Mouse (Mus musculus) fibroblast of lung, adult 2 months (primary cell): ENCODE data around the gene Sh2b2.
A peak's percentile ranks its signal among the peaks of the same experiment; 100 is the strongest.

Experiments used
- DNase-seq: peaks from one replicate; pipeline ENCODE4 v3.0.0-alpha.2; 2011; ENCODE audit warnings: low read depth

The Sh2b2 gene

DNA sequence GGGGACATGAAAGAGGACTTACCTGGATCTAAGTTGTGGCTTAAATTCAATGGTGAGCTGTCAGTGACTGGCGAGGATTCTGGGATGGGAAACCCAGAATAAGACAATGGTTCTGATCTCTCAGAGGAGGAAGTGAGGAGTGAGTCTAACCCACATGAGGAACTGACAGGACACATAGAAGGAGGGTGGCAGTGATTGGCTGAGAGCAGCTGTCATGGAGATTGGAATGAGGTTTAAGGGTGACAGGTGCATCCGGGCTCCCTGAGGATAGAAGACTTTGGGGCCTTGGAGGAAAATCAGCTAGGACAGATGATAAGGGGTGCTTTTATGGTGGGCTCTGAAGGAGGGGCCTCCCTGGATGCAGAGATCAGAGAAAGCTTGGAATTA is at the start of gene Sh2b2:
Gene Sh2b2 (minus strand): TSS at position 105 of the 387 bp plus-strand sequence.
- no peak for DNase-seq

DNA sequence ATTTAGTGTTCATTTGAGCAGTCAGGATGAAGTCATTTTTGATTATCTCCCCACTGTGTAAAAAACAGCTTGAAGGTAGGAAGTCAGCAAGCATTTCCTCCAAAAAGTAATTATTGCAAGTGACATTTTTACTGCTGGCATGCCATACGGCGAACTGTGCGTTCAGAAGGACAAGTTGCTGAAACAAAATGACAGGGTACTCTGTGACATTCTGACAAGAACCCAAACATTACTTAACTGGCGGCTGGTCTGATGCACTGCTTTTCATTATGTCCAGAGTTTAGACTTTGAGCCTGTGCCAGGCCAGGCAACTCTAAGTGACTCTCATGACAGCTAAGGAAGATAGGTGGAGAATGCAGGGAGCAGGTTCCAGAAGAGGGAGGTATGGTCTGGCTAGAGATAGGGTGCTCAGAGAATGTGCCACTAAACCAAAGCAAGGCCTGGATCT is 46.6 kb upstream of the Sh2b2 start:
- no peak for DNase-seq

DNA sequence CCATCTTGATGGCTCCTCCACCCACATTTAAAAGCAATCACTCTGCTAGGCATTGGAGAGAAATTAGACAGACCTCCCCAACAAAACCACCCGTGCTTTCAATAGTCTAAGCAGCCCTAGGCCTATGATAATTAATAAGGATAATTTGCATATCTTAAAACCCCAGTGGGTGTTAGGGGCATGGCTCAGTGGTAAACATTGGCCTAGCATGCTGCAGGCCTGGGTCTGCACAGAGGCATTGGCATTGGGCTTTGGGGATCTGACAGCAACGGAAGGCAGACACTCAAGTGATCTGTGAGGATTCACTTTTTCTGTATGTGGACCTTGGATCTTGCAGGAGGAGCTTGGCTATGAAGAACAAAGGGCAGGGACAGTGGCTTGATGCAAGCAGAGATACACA is 46.0 kb upstream of the Sh2b2 start:
- no peak for DNase-seq

DNA sequence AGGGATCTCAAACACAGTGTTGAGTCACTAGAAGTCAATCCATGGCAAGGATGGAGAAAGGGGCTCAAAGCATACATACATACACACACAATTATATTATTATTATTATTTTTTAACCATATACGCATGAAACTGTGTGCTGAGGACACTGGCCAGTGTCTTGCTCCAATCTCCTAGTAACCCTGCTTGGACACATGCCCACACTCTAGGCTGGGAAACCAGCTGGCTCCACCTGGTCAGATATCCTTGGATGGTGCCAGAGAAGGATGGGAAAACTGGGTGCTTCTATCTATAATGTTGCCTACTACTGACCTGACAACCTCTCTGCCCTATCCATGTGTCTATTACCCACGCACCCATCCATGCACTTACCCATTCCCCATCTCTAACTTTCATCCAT is 45.2 kb upstream of the Sh2b2 start:
- DNase-seq = no peak

DNA sequence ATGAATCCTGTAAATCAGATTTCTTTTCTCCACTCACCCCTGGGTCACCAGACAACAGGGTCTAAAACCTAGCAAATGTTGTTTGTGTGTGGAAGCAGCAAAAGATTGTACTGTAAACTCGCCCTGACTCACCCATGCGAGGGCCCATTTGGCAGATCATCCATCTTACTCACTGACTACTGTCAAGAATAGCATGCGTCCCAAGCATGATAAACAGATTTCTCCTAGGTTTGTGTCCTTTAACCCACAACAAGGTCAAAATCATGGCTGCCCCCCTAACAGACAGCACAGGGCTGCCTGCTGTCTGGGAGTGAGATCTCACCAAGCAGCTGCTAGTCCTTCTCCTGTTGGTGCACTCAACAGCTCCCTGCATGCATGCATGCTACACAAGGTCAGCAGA is 43.4 kb upstream of the Sh2b2 start:
- DNase-seq = no peak

DNA sequence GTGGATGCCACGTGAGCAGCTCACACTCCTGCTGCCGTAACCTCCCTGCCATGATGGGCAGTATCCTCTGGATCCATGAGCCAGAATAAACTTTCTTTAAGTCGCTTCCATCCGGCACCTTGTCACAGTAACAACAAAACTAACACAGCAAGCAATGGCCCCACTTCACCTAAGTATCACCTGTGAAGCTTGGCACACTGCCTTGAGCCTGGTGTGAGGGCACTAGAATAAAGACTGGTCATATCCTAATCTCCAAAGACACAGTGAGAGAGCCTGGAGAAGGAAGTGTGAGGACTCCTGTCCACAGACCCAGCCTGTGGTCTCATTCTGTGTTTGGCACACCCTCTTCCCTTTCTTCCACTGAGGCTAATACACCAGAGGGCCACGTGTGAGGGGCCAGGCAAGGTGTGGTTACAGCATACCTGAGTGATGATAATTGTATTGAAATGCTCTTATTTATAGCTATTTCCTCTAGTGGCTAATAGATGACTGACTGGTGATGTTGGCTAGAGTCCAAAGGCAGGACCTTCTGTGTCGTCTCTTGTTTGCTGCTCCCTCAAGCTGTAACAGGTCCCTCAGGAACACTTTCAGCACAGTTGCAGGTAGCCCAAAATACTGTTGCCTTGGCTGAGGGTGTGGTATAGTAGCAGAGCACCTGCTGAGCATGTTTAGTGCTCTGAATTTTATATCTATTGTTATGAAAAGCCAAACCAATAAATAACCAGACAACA is 42.2 kb upstream of the Sh2b2 start:
- no peak for DNase-seq

DNA sequence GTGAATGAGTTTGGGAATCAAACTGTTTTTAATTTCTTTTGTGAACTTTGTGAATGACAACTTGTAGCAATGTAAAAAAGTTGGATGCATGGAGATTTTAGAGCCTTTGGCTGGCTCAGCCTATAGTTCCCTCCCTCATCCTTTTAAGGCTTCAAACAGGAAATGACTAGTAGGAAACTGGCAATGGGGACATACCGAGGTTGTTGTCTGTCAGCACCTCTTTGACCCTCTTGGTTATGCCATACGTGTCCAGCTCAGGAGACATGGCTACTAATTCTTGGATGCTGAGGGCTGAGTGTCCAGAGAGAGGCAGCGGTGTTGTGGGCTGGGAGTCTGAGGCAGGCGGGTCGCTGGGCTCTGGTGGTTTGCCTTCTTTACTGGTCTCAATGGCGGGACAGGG is 40.2 kb upstream of the Sh2b2 start:
- DNase-seq = no peak

DNA sequence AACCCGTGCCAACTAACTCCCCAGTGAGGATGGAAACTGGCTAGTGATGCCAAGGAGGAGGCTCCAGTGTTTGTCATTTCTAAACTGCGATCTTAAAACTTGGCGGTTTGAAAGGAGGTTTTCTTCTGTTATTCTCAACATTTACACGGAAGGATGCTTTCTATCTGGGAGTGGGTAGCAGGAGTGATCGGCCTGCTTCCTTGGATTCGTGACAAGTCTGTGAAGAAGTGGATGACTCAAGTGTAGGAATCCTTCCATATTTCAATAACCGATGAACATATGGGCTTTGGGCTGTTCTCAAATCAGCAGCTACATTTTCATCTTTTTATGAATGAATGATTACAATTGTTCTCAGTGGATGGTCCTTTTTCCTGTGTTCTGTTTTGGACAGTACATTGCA is 38.8 kb upstream of the Sh2b2 start:
- no peak for DNase-seq

DNA sequence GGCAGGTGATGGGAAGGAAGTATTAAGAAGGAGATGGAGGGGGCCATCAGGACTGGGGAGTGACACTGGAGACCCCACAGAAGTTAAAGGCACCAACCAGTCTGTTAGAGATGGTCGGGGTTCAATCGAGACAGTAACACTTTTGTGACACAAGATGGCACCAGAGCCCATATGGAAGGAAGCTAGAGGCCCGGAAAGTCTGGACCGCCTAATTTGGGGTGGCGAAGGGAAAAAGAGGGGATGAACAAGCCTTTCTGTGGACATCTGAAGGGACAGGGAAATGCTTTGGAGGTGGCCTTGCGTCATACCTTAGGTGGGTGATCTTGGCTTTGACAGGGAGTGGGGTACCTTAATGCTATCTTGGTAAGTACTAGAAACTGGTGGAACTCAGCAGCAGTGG is 35.0 kb upstream of the Sh2b2 start:
- DNase-seq = no peak

DNA sequence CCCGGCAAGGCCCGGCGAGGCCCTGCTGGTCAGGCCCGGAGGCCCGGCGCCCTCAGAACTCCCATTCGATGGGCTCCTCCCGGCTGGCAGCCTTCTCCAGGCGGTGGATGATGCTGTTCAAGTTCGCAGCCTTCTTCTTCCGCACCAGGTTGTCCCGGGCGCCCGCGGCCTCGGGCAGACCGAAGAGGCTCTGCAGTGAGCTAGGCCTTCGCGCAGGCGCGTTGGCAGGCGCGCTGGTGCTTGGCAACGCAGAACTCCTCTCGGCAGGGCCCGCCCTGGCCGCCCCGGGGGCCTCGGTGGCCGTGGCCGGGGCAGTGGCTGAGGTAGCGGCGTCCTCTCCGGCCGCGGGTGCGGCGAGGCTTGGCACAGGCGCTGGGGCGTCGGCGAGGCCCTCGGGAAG is 28.4 kb upstream of the Sh2b2 start:
- DNase-seq = no peak

DNA sequence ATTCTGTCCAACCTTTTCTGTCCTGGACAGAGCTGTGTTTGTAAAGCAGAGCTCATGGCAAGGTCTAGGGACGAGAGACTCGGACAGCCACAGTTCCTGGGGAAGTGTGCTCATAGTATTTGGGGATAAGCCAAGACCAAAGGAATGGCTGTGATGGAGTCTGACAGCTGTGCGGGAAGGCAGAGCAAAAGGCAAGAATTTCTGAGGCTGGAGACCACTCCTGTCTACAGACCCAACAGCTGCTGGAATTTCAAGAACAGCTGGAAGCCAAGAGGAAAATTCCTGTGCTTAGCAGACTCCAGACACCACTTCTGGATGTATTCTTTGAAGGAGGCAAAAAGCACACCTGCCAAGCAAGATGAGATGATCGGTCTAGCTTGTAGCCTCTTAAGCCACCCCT is 23.6 kb upstream of the Sh2b2 start:
- DNase-seq = no peak

DNA sequence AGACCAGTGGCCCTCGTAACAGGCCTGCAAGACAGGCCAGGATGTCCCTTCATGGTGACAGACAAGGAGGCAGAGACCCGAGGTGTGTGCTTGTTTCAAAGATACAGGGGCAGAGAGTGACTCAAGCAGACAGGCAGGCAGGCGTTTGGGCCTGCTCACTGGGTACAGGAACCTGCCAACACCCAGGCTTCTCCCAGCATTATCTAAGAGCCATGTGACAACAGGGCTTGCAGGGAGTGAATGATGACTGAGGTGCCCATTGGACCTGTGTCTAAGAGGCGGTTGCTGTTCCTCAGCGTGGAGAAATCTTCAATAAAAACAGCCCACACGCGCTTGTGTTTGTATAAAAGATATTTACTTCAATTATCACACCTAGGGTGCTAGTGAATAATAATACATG is 19.7 kb upstream of the Sh2b2 start:
- DNase-seq = no peak

DNA sequence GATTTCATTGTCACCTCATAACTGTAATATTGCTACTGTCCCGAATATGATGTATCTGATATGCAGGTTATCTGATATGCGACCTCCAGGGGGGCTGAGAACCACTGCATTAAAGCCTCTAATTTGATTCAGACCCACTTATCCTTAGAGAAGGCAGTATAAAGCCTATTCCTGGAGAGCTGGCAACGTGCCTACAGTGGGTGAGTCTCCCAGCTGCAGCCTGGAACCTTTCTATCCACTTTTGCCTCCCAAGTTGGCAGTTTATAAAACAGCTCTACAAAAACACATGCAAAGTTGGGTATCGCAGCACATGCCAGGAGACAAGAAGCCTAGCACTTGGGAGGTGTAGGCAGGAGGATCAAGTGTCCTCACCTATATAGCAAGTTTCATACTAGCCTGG is 17.0 kb upstream of the Sh2b2 start:
- DNase-seq = no peak

DNA sequence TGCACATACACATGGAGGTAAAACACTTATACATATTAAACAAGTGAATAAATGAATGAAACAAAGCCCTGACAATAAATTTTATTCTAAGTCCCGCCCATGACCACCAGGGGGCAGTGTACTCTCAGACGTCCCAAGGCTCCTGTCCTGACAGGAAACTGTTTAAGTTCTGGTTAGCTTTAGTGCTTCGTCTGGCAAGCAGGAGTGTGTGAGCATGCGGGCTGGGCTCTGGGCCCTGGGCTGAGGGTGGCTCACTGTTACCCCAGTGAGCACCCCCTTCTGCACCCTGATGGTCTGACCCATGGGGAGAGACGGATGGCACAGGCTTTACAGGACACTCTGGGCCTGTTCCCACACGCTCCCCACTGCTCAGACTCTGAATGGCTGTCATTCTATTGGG is 12.6 kb upstream of the Sh2b2 start:
- DNase-seq = peak; percentile 28

DNA sequence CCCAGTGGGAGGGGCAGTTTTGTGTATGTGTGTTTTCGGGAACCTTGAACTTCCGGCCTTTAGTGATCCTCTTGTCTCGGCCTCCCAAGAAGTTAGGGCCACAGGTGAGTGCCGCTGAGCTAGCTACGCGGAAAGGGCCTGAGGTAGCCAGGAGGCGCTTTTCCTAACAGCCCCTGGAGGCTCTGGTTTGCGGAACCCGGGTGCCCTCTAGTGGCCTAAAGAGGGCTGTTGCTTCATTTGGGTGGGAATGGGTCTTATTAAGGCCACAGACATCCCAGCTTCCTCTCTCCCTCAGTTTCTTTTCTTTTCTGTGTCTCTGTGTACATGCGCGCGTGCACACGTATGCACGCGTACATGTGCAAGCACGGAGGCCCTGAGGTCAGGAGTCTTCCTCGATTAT is 6.5 kb upstream of the Sh2b2 start:
- DNase-seq = peak; percentile 25

DNA sequence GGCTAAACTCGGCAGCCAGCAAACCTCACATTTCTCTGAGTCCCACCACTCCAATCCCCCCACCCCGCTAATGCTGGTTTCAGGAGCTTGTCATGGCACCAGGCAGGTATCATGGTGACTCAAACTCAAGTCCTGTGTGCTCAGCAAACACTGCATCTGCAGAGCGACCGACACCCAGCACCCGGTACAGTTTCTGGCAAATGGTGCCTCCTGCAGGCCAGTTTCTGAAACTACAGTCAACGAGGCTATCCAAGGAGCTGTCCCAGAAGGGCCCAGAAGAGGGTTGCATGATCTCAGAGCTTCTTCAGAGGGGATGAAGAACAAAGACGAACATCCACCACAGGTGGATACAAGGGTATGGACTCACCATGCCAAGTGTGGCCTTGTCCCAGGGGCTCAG is 4.6 kb upstream of the Sh2b2 start:
- no peak for DNase-seq

DNA sequence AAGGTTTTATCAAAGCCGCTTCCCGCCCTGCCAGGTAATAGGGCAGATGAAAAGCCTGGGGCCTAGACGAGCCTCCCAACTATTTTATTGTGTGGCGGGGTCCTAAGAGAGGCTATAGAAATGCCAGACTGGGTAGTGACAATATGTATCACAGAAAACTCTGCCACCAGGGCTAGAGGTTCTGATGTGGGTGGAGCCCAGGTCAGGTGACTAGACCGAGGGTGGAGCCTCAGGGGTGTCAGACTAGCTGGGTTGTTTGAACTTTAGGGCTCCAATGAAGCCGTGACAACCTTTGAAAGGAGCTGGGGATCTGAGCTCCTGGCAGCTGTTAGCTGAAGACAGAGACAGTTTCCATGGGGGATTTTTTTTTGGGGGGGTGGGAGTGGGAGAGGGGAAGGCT is 2.1 kb upstream of the Sh2b2 start:
- DNase-seq = no peak

DNA sequence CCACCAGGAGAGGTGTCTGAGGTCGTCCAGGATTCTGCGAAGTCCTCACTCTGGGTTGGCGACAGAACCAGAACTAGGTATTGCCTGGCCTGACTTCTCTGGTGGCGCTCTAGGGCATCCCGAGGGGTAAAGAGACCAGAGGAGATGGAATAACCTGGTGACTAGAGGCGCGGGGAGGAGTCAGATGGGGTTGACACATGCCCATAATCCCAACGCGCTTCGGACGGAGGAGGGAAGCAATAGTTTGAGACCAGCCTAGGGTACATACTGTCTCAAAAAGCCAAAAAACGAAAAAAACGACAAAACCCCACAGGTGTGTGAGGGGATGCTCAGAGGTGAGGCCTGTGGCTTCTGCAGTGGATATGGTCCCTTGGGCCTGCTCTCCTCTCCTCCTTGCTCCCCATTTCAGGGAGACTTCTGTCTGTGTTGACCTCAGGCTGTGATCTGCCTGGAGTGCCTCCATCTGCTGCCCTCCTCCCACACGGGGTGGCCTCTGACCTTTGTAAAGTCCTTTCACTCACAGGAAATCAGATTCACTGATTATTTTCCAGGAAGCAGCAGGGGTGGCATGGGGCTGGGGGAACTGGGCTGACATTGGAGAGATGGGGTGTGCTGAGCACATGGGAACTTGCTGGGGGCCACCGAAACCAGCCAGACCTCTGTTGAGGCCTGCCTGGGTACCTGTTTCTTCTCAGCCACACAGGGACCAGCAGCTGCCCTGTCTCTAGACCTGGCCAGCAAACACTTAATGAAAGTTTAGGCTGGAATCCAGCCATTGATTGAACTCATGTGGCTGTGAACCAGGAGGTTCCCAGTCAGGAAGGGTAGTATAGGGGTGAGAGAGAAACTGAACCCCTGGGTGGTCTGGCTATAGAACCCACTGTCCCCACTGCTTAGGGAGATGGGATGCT is 560 bp downstream of the Sh2b2 start:
- no peak for DNase-seq

DNA sequence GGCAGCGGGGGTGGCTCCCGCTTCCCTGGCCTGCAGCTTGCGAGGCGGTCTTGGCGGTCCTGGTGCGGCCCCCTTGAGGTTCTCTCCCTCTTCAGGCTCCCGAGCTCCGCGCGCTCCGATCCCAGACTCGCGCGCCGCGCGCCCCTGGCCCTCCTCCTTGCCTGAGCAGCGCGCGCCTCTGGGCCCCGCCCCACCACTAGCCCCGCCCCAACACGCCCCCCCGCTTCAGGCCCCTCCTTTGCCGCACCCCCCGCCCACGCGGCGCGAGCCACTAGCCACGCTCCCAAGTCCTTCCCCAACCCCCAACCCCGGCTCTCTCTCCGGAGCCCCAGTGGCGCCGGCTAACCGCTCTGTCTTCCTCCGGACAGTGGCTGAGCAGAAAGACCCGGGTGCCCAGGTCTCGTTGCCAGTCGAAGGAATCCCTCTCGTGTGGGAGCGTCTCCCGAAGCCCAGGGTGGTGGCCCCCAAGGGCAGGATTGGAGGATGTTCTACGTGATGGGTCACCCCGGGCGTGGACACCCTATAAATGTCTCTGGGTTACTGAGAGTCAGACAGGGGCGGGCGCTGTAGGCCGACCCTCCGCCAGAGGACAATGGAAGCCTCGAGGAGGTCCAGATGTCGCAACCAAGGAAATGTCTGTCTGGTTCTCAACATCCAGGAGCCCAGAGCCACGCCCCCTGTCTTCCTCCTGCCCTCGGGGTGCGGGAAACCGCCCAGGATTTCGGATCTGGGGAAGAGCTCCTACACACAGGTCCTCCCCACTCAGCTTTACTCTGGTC is 1.4 kb downstream of the Sh2b2 start:
- peak; percentile 56 for DNase-seq

DNA sequence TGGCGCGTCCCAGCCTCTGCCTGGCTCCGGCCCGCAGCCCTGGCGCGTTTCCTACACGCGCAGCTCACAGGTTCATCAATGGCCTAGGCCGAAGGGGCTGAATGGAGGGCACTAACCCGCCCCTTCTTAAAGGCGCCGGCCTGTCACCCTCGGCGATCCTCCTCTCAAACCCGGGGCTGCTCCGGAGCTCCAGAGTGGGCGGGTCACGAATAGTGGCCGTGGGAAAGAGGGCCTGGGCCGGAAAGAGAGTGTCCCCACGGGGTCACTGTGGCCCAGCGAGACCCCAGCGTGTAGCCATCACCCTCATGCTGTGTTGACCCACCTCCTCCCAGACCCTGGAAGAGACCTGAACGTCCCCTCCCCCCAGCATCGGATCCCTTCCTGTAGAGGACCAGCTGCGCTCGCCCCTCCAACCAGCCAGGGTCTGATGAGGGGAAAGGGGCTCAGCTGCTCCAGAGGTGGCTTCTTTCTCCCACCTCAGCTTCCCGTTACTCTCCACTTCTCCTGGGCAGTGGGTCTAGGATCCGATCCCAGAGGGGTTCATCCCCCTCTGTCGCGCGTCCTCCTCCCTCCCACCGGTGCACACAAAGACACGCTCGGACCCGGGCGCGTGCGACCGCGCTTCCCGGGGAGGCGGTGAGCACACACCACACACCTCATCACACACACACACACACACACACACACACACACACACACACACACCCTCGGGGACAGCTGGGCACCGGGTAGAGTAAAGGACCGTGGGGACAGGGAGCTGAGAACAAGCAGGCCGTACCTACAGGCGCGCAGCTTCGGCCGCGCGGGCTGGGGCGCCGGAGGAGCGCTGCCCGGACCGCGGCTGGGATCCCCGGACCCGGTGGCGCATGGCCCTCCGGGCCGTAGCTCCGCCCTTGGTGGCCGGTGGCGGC is 2.2 kb downstream of the Sh2b2 start:
- DNase-seq = no peak

DNA sequence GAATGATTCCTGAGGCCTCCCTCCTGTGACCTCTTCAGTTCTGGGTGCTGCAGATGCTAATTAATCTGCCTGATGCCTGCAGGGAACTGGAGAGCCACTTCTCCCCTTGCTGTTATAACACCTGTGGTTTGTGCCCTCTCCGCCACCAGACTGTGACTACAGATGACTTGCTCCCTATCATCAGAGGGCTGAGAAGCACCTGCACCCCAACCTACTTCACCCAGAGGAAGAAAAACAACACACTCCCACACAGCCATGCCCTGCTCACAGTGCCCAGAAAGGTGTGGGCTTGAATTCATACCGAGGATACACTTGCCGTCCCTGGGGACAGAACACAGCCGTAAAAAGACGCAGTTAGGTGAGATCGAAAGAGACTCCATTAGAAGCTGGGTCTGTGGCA is 5.2 kb downstream of the Sh2b2 start:
- no peak for DNase-seq

DNA sequence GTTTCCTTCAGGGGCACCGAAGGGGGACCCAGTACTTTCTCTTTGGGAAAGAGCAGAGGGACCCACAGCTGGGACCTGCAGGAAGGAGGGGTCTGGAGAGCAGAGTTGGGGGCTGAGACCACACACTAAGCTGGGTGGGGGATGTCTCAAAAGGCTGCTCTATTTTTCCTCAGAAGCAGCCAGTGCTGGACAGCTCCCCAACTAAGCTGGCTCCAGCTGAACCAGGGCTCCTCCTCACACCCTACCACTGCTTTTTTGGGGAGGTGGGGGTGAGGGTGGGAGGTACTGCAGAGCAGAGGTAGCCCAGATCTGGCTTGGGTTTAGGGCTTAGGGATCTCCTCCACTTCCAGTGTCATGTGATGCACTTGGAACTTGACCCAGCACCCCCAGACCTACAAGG is 6.0 kb downstream of the Sh2b2 start:
- DNase-seq = no peak
